Mouse (Mus musculus) liver, postnatal 0 days (tissue): ENCODE data around the gene Ints14. TPM values are rescaled to one million over a fixed set of nuclear protein-coding genes. Genes with fewer than 3 reads are reported as not detected.
A peak's percentile ranks its signal among the peaks of the same experiment; 100 is the strongest.

Experiments used
- ATAC-seq: fragments of 200-750 bp; cut with Nextera tagmentation; 2 replicates; pipeline ENCODE4 v1.8.0; 2017; ENCODE audit warnings: mild to moderate bottlenecking, moderate library complexity
- DNase-seq: peaks from one replicate; pipeline ENCODE4 v3.0.0-alpha.2; 2016
- H3K27ac ChIP-seq: fragments of 300-500 bp; sonication (generic); 2 replicates; pipeline ENCODE4 v1.5.1; 2014; ENCODE audit warnings: antibody characterized with exemption, moderate library complexity, mild to moderate bottlenecking, low read depth
- H3K27me3 ChIP-seq: fragments of 300-500 bp; sonication (generic); 2 replicates; pipeline ENCODE4 v1.6.1; 2014; ENCODE audit warnings: low read length, control low read depth, mixed read lengths; ENCODE audit not compliant: insufficient read depth
- H3K36me3 ChIP-seq: fragments of 300-500 bp; sonication (generic); replicated peaks from 2 replicates; pipeline ENCODE4 v1.6.1; 2014; ENCODE audit warnings: mild to moderate bottlenecking, control low read depth, low read length, moderate library complexity, mixed read lengths; ENCODE audit not compliant: insufficient read depth
- H3K4me1 ChIP-seq: fragments of 300-500 bp; sonication (generic); 2 replicates; pipeline ENCODE4 v1.6.1; 2014; ENCODE audit warnings: antibody characterized with exemption, mild to moderate bottlenecking, control low read depth; ENCODE audit not compliant: insufficient read depth
- H3K4me2 ChIP-seq: fragments of 300-500 bp; sonication (generic); 2 replicates; pipeline ENCODE4 v1.6.1; 2014; ENCODE audit warnings: low read depth, mild to moderate bottlenecking, low read length, moderate library complexity, mixed read lengths
- H3K4me3 ChIP-seq: fragments of 300-500 bp; sonication (generic); 2 replicates; pipeline ENCODE4 v1.5.1; 2014; ENCODE audit warnings: low read depth, low read length
- H3K9ac ChIP-seq: fragments of 300-500 bp; sonication (generic); replicated peaks from 2 replicates; pipeline ENCODE4 v1.6.1; 2014; ENCODE audit warnings: mild to moderate bottlenecking, moderate library complexity
- H3K9me3 ChIP-seq: fragments of 300-500 bp; sonication (generic); 2 replicates; pipeline ENCODE4 v1.6.1; 2016; ENCODE audit warnings: mild to moderate bottlenecking, control low read depth, low read length, mixed read lengths
- CTCF ChIP-seq: sonication (generic); IDR thresholded peaks from 2 replicates; pipeline ENCODE4 v1.5.1; 2016; ENCODE audit warnings: antibody characterized with exemption, low read depth
- EP300 ChIP-seq: IDR thresholded peaks from 2 replicates; pipeline ENCODE4 v1.6.1; 2016; ENCODE audit warnings: antibody characterized with exemption, low read depth, mild to moderate bottlenecking
- WGBS: fragments of 180-500 bp; shearing (Covaris S2); extraction: QIAGEN DNeasy Blood & Tissue Kit; methylation state at CpG from one replicate; pipeline ENCODE4 v1.1.7; 2014; ENCODE audit not compliant: insufficient replicate concordance; 5-methylcytosine and 5-hydroxymethylcytosine counted together
- polyA plus RNA-seq: library from polyadenylated mRNA; unstranded; fragments of >200 nt; fragmentation: Nextera tagmentation; extraction: Ambion mirVana; gene quantifications from 2 replicates; pipeline ENCODE4 v1.2.1, GENCODE M21; 2015

The Ints14 gene
- polyA plus RNA-seq, 1 experiment from 2014 or later: 11.1 TPM

DNA sequence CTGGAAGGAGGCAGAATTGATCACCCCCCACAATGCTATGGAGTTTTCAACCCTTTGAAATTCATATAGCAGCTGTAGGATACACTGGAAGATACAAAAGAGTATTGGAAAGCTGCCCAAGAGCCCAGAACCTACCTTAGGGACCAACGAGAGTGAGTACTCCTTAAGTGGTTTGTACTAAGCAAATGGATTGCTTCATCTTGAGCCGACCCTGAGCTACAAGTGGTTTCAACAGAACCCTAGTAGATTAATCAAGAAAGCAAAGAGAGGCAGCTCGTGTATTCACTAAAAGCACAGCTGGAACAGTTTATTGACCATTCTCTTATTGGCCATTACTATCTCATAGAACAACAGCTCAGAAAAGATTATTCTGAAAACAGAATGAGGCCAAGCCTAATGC lies 58.4 kb downstream of the Ints14 start:
- peak overlapping the region; percentile 83 for H3K27ac ChIP-seq
- 0 out of 2 replicates have a peak overlapping the region, but pooled peaks have one; percentile 13 for H3K4me3 ChIP-seq
- WGBS: 37% methylated on average over 3 of the region's 3 CpGs
- no peaks in the 10 kb centered on the region for H3K36me3 ChIP-seq
- H3K9ac ChIP-seq: peak overlapping the region; percentile 53
- H3K9me3 ChIP-seq: no peaks in the 10 kb centered on the region
- H3K27me3 ChIP-seq: no peaks in the 10 kb centered on the region
- no peak for ATAC-seq
- peaks cover 44% of the 10 kb centered on the region for H3K4me1 ChIP-seq
- DNase-seq: no peak
- TF ChIP-seq EP300: no peak
- no peak for TF ChIP-seq CTCF
- H3K4me2 ChIP-seq: peak overlapping the region; percentile 95

- H3K9me3 ChIP-seq: no peaks in the 10 kb centered on the region
- 48% methylated on average over 4 of the region's 4 CpGs for WGBS
- H3K9ac ChIP-seq: peak overlapping the region; percentile 97
- TF ChIP-seq CTCF (no peak), EP300 (no peak)
- no peaks in the 10 kb centered on the region for H3K36me3 ChIP-seq
- H3K27ac ChIP-seq: peak overlapping the region; percentile 83
- H3K4me3 ChIP-seq: peak overlapping the region; percentile 95
- H3K27me3 ChIP-seq: no peaks in the 10 kb centered on the region
- ATAC-seq (no peak), DNase-seq (no peak)
- H3K4me1 ChIP-seq: peaks cover 39% of the 10 kb centered on the region
- peak overlapping the region; percentile 95 for H3K4me2 ChIP-seq
Observed at GRCm38 (mm10) chr9:65020128-65020527, 59.4 kb downstream of the Ints14 start.

GRCm38 (mm10) chr9:65020991-65021886 lies 60.5 kb downstream of the Ints14 start, which contains the start of gene Hacd3:
Gene Hacd3 (minus strand): TSS chr9:65021693.
- Histone ChIP-seq H3K4me1 (peaks cover 28% of the 10 kb centered on the region), H3K27me3 (no peaks in the 10 kb centered on the region)
- WGBS: 3% methylated on average over 77 of the region's 81 CpGs

DNA sequence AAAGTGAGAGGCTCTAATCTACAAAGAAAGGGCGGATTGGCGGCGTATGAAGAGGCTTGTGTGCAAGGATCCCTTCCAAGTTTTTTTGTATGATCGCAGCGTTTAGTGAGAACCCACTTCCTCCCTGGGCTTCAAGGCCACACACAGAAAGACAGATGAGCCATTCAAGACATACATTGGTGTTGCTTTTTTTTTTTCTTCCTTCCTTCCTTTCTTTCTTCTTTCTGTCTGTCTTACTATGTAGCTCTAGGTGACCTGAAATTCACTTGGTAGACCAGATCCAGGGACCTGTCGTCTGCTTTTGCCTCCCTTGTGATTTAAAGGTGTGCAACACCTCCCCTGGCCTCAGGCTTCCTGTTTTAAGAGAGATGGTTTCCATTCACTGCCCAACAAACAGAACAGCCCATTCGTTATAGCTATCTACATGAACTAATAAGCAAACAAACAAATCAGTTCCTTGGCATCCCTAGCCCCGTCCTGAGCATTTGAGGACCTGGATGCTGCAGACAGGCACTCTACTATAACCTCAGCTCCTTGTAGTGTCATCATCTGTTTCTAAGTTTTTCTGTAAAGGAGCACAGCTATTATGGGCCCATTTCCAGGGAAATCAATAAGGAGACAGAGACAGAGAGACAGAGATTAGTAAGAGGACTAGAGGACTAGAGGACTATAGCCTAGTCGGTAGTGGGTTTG lies 61.3 kb downstream of the Ints14 start:
- WGBS: 20% methylated on average over 9 of the region's 9 CpGs
- Histone ChIP-seq H3K9me3 (no peaks in the 10 kb centered on the region), H3K36me3 (no peaks in the 10 kb centered on the region), H3K27me3 (no peaks in the 10 kb centered on the region), H3K9ac (peak overlapping the region; percentile 97), H3K4me3 (peak overlapping the region; percentile 95), H3K27ac (peak overlapping the region; percentile 94), H3K4me1 (peaks cover 25% of the 10 kb centered on the region), H3K4me2 (peak overlapping the region; percentile 95)
- no peak for TF ChIP-seq EP300
- TF ChIP-seq CTCF: no peak
- ATAC-seq: no peak
- DNase-seq: no peak

More at GRCm38 (mm10) chr9:65020991-65021886, 60.5 kb downstream of the Ints14 start, which contains the start of gene Hacd3:
- DNase-seq (peak; percentile 95), ATAC-seq (peak; percentile 84)
- peak within 1 kb of the TSS; percentile 95 for H3K4me2 ChIP-seq
- H3K36me3 ChIP-seq: no peaks in the 10 kb centered on the region
- peak within 1 kb of the TSS; percentile 95 for H3K4me3 ChIP-seq
- H3K9me3 ChIP-seq: no peaks in the 10 kb centered on the region
- peak within 1 kb of the TSS; percentile 94 for H3K27ac ChIP-seq
- no peak for TF ChIP-seq CTCF
- no peak for TF ChIP-seq EP300
- peak within 1 kb of the TSS; percentile 97 for H3K9ac ChIP-seq

GRCm38 (mm10) chr9:65022580-65023135 lies 62.0 kb downstream of the Ints14 start:
- no peak overlapping the region; the same call in 1 of the 2 replicates for H3K4me2 ChIP-seq

GRCm38 (mm10) chr9:65023447-65023846 lies 62.7 kb downstream of the Ints14 start:
- DNase-seq (no peak), ATAC-seq (peak; percentile 13; the same call in 1 of the 2 replicates)
- no peaks in the 10 kb centered on the region for H3K9me3 ChIP-seq
- no peaks in the 10 kb centered on the region for H3K36me3 ChIP-seq
- TF ChIP-seq EP300: 0 out of 2 replicates have a peak, but pooled peaks have one; percentile 47
- TF ChIP-seq CTCF: no peak
- H3K27me3 ChIP-seq: no peaks in the 10 kb centered on the region
- H3K4me3 ChIP-seq: no peak overlapping the region
- H3K4me2 ChIP-seq: no peak overlapping the region
- peak overlapping the region; percentile 94 for H3K27ac ChIP-seq
- H3K9ac ChIP-seq: no peak overlapping the region
- peaks cover 19% of the 10 kb centered on the region for H3K4me1 ChIP-seq
- WGBS: 72% methylated on average over 3 of the region's 3 CpGs

More at GRCm38 (mm10) chr9:65022580-65023135, 62.0 kb downstream of the Ints14 start:
- no peaks in the 10 kb centered on the region for H3K27me3 ChIP-seq
- H3K4me3 ChIP-seq: no peak overlapping the region
- no peak for DNase-seq
- H3K9ac ChIP-seq: no peak overlapping the region
- H3K27ac ChIP-seq: peak overlapping the region; percentile 94
- no peaks in the 10 kb centered on the region for H3K9me3 ChIP-seq
- no peak for TF ChIP-seq CTCF
- TF ChIP-seq EP300: no peak
- 50% methylated on average over 4 of the region's 4 CpGs for WGBS
- ATAC-seq: no peak
- H3K4me1 ChIP-seq: peaks cover 25% of the 10 kb centered on the region
- H3K36me3 ChIP-seq: no peaks in the 10 kb centered on the region
